ENCODE assay signal across 19 mouse cellular contexts in the genomic region with DNA sequence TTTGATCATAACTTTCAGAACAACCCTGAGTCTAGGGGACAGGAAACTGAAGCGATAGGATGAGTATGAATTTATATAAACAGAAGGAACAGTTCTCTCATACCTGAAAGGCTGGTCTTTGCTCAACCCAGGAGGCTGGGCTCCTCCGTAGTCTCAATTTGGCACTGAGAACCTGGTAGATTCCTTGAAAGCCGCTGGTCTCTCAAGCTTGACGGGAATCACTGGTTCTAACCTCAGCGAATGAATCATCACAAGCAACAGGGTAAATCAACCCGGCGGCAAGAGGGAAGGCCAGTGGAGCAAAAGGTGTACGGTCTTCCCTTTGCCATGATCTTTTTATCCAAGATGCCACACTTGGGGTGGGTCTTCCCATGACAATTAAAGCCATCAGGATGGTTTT. TPM values are rescaled to one million over a fixed set of nuclear protein-coding genes. Genes with fewer than 3 reads are reported as not detected.
DNase-seq lines count a peak whose midpoint lies in the region; ATAC-seq and TF ChIP-seq lines count a peak whose summit lies in the region.
"Had no signal": no experiment of that assay in that cellular context is flagged by ENCODE, and none has a peak within 500 bp of the region (broad histone marks: within the 10 kb centered on the region; RNA-seq: fewer than 3 reads in every experiment).

No protein-coding gene starts in this region.

- H3K36me3 ChIP-seq in kidney, adult 2 months (ENCODE audit: control insufficient read depth, insufficient read depth, low read length) = no peaks in the 10 kb centered on the region
- no peaks in the 10 kb centered on the region for H3K36me3 ChIP-seq in kidney, embryonic 14.5 days (ENCODE audit: control insufficient read depth, insufficient read depth, low read length)
- no peaks in the 10 kb centered on the region for H3K36me3 ChIP-seq in kidney, embryonic 15.5 days
- H3K36me3 ChIP-seq in embryonic facial prominence, embryonic 10.5 days (replicated peaks) = no peaks in the 10 kb centered on the region
- H3K36me3 ChIP-seq in stomach, postnatal 0 days (ENCODE audit: control insufficient read depth, insufficient read depth, low read length) = no peaks in the 10 kb centered on the region
- H3K36me3 ChIP-seq: embryonic facial prominence, embryonic 12.5 days; forebrain, embryonic 12.5 days; heart, embryonic 12.5 days; hindbrain, embryonic 15.5 days had no signal

- 38% methylated on average over 8 of the region's 8 CpGs for WGBS in kidney, adult 2 months
- WGBS in kidney, embryonic 14.5 days = 81% methylated on average over 8 of the region's 8 CpGs
- 61% methylated on average over 8 of the region's 8 CpGs for WGBS in kidney, embryonic 15.5 days
- WGBS in embryonic facial prominence, embryonic 10.5 days = 92% methylated on average over 8 of the region's 8 CpGs
- 87% methylated on average over 8 of the region's 8 CpGs for WGBS in stomach, postnatal 0 days

- no peaks in the 10 kb centered on the region for H3K9me3 ChIP-seq in kidney, embryonic 14.5 days (ENCODE audit: control insufficient read depth, low read length)
- H3K9me3 ChIP-seq in kidney, embryonic 15.5 days (replicated peaks) = no peaks in the 10 kb centered on the region
- no peaks in the 10 kb centered on the region for H3K9me3 ChIP-seq in embryonic facial prominence, embryonic 10.5 days
- H3K9me3 ChIP-seq in stomach, postnatal 0 days (ENCODE audit: control insufficient read depth, low read length) = no peaks in the 10 kb centered on the region
- H3K9me3 ChIP-seq: embryonic facial prominence, embryonic 12.5 days; forebrain, embryonic 12.5 days; heart, embryonic 12.5 days; hindbrain, embryonic 15.5 days had no signal

- H3K4me1 ChIP-seq in kidney, adult 2 months (ENCODE audit: control insufficient read depth, insufficient read depth, low read length) = peaks cover 1% of the 10 kb centered on the region; the same call in 1 of the 2 replicates
- H3K4me1 ChIP-seq in kidney, embryonic 14.5 days (ENCODE audit: control insufficient read depth, insufficient read depth, low read length) = peaks cover 33% of the 10 kb centered on the region
- H3K4me1 ChIP-seq in kidney, embryonic 15.5 days = peaks cover 67% of the 10 kb centered on the region
- peaks cover 77% of the 10 kb centered on the region for H3K4me1 ChIP-seq in embryonic facial prominence, embryonic 10.5 days
- no peaks in the 10 kb centered on the region for H3K4me1 ChIP-seq in stomach, postnatal 0 days (replicated peaks; ENCODE audit: control insufficient read depth, insufficient read depth)

- ATAC-seq in kidney, embryonic 14.5 days (ENCODE audit: low FRiP score, low TSS enrichment) = no peak
- no peak for ATAC-seq in kidney, embryonic 15.5 days (replicated peaks; ENCODE audit: low FRiP score)
- ATAC-seq in stomach, postnatal 0 days (ENCODE audit: low FRiP score, low TSS enrichment) = no peak
- ATAC-seq: forebrain, postnatal 0 days had no signal

- H3K27me3 ChIP-seq in kidney, adult 2 months (replicated peaks; ENCODE audit: control insufficient read depth, insufficient read depth, low read length) = no peaks in the 10 kb centered on the region
- H3K27me3 ChIP-seq in kidney, embryonic 14.5 days (ENCODE audit: control insufficient read depth, insufficient read depth, low read length) = no peaks in the 10 kb centered on the region
- no peaks in the 10 kb centered on the region for H3K27me3 ChIP-seq in kidney, embryonic 15.5 days
- no peaks in the 10 kb centered on the region for H3K27me3 ChIP-seq in embryonic facial prominence, embryonic 10.5 days (replicated peaks; ENCODE audit: low read depth, poor library complexity, severe bottlenecking)
- H3K27me3 ChIP-seq in stomach, postnatal 0 days (ENCODE audit: control insufficient read depth, insufficient read depth, low read length) = no peaks in the 10 kb centered on the region
- H3K27me3 ChIP-seq: embryonic facial prominence, embryonic 12.5 days; forebrain, embryonic 12.5 days; heart, embryonic 12.5 days; hindbrain, embryonic 15.5 days had no signal

- DNase-seq in kidney, adult 2 months = peak; percentile 60
- DNase-seq in kidney, postnatal 25 days = peak; percentile 13 to 46
- DNase-seq in embryonic facial prominence, embryonic 10.5 days (ENCODE audit: low spot score) = no peak
- DNase-seq in stomach, postnatal 0 days (ENCODE audit: low spot score) = no peak
- DNase-seq in left cerebral cortex, adult 11 months (ENCODE audit: low spot score) = no peak
- DNase-seq: adrenal gland, adult 8-10 months; adrenal gland, postnatal 36 days; cerebellum, adult 2 months; cerebellum, postnatal 14 days; embryo, embryonic 11 days; forebrain, postnatal 0 days; gastrocnemius, postnatal 14 days; heart, adult 2 months had no signal

- peak; percentile 54 for TF ChIP-seq EP300 in stomach, postnatal 0 days (optimal IDR thresholded peaks at IDR 0.05)

- TF ChIP-seq CTCF in kidney, adult 2 months (conservative IDR thresholded peaks at IDR 0.05; ENCODE audit: insufficient read depth, insufficient read length, low read depth, low read length) = no peak
- no peak for TF ChIP-seq CTCF in stomach, postnatal 0 days (IDR thresholded peaks at IDR 0.05; ENCODE audit: low read depth)

- no peak for TF ChIP-seq POLR2A in kidney, adult 2 months (IDR thresholded peaks at IDR 0.05; ENCODE audit: low read depth, low read length)

- no peak overlapping the region for H3K9ac ChIP-seq in kidney, embryonic 14.5 days (ENCODE audit: low read depth, low read length)
- H3K9ac ChIP-seq in kidney, embryonic 15.5 days = no peak overlapping the region
- no peak overlapping the region for H3K9ac ChIP-seq in stomach, postnatal 0 days (ENCODE audit: low read length)
- H3K9ac ChIP-seq: embryonic facial prominence, embryonic 12.5 days; forebrain, embryonic 12.5 days; forebrain, postnatal 0 days; heart, embryonic 12.5 days; hindbrain, embryonic 15.5 days had no signal

- no peak overlapping the region for H3K4me3 ChIP-seq in kidney, adult 2 months (ENCODE audit: insufficient read depth, low read depth, low read length)
- no peak overlapping the region for H3K4me3 ChIP-seq in kidney, embryonic 14.5 days (ENCODE audit: low read length)
- no peak overlapping the region for H3K4me3 ChIP-seq in kidney, embryonic 15.5 days (replicated peaks)
- H3K4me3 ChIP-seq in embryonic facial prominence, embryonic 10.5 days = no peak overlapping the region
- H3K4me3 ChIP-seq in stomach, postnatal 0 days (ENCODE audit: low read depth, low read length) = no peak overlapping the region
- H3K4me3 ChIP-seq: embryonic facial prominence, embryonic 12.5 days; forebrain, embryonic 12.5 days; heart, adult 2 months; heart, embryonic 12.5 days; hindbrain, embryonic 15.5 days had no signal

- no peak overlapping the region for H3K4me2 ChIP-seq in kidney, embryonic 14.5 days (replicated peaks; ENCODE audit: low read depth, low read length)
- no peak overlapping the region for H3K4me2 ChIP-seq in kidney, embryonic 15.5 days
- no peak overlapping the region for H3K4me2 ChIP-seq in stomach, postnatal 0 days (replicated peaks; ENCODE audit: low read depth)
- H3K4me2 ChIP-seq: embryonic facial prominence, embryonic 12.5 days; forebrain, embryonic 12.5 days; heart, embryonic 12.5 days; hindbrain, embryonic 15.5 days had no signal

- no peak overlapping the region for H3K27ac ChIP-seq in kidney, adult 2 months (ENCODE audit: insufficient read depth, low read depth, low read length)
- H3K27ac ChIP-seq in kidney, embryonic 14.5 days (ENCODE audit: low read depth, low read length) = no peak overlapping the region
- H3K27ac ChIP-seq in kidney, embryonic 15.5 days = no peak overlapping the region
- peak overlapping the region; percentile 52; the same call in 1 of the 2 replicates for H3K27ac ChIP-seq in embryonic facial prominence, embryonic 10.5 days (replicated peaks)
- no peak overlapping the region for H3K27ac ChIP-seq in stomach, postnatal 0 days (replicated peaks)
- H3K27ac ChIP-seq: heart, adult 2 months; hindbrain, embryonic 15.5 days had no signal

RNA-seq across cellular contexts. Expression of a gene that starts 25.7 kb away (rescaled TPM):
- polyA plus RNA-seq in kidney, adult 2 months (2012; rRNA removed) = 0.25 TPM in 1 of 2 replicates, not detected in the other
- polyA plus RNA-seq in kidney, embryonic 14.5 days (2014; fragmentation: Nextera tagmentation; extraction: Ambion mirVana) = 0.92 and 0.96 TPM in 2 replicates
- polyA plus RNA-seq in kidney, embryonic 15.5 days (2015; fragmentation: Nextera tagmentation; extraction: Ambion mirVana) = 1.0 and 1.7 TPM in 2 replicates
- polyA plus RNA-seq in embryonic facial prominence, embryonic 10.5 days (2016; fragmentation: Nextera tagmentation; extraction: Ambion mirVana) = 4.0 and 5.6 TPM in 2 replicates
- polyA plus RNA-seq in stomach, postnatal 0 days (2015; fragmentation: Nextera tagmentation; extraction: Ambion mirVana) = 4.5 and 4.9 TPM in 2 replicates
- polyA plus RNA-seq: heart, adult 2 months had no signal

RNA-seq across cellular contexts. Expression of a gene that starts 29.5 kb away (rescaled TPM):
- 15.7 and 21.2 TPM in 2 replicates for polyA plus RNA-seq in kidney, adult 2 months (2012; rRNA removed)
- polyA plus RNA-seq in kidney, embryonic 14.5 days (2014; fragmentation: Nextera tagmentation; extraction: Ambion mirVana) = 58.1 and 67.7 TPM in 2 replicates
- polyA plus RNA-seq in kidney, embryonic 15.5 days (2015; fragmentation: Nextera tagmentation; extraction: Ambion mirVana) = 57.3 and 61.0 TPM in 2 replicates
- polyA plus RNA-seq in embryonic facial prominence, embryonic 10.5 days (2016; fragmentation: Nextera tagmentation; extraction: Ambion mirVana) = 70.4 and 78.9 TPM in 2 replicates
- polyA plus RNA-seq in stomach, postnatal 0 days (2015; fragmentation: Nextera tagmentation; extraction: Ambion mirVana) = 59.3 and 62.3 TPM in 2 replicates

RNA-seq across cellular contexts. Expression of a gene that starts 49.3 kb away (rescaled TPM):
- polyA plus RNA-seq in kidney, adult 2 months (2012; rRNA removed) = 6.2 and 7.5 TPM in 2 replicates
- 52.1 and 56.2 TPM in 2 replicates for polyA plus RNA-seq in kidney, embryonic 14.5 days (2014; fragmentation: Nextera tagmentation; extraction: Ambion mirVana)
- 62.3 and 69.4 TPM in 2 replicates for polyA plus RNA-seq in kidney, embryonic 15.5 days (2015; fragmentation: Nextera tagmentation; extraction: Ambion mirVana)
- 39.7 and 40.1 TPM in 2 replicates for polyA plus RNA-seq in embryonic facial prominence, embryonic 10.5 days (2016; fragmentation: Nextera tagmentation; extraction: Ambion mirVana)
- 34.5 and 35.5 TPM in 2 replicates for polyA plus RNA-seq in stomach, postnatal 0 days (2015; fragmentation: Nextera tagmentation; extraction: Ambion mirVana)

RNA-seq across cellular contexts. Expression of a gene that starts 56.6 kb away (rescaled TPM):
- polyA plus RNA-seq in kidney, adult 2 months (2012; rRNA removed) = 8.7 and 9.5 TPM in 2 replicates
- 9.4 and 17.2 TPM in 2 replicates for polyA plus RNA-seq in kidney, embryonic 14.5 days (2014; fragmentation: Nextera tagmentation; extraction: Ambion mirVana)
- 10.6 and 12.2 TPM in 2 replicates for polyA plus RNA-seq in kidney, embryonic 15.5 days (2015; fragmentation: Nextera tagmentation; extraction: Ambion mirVana)
- polyA plus RNA-seq in embryonic facial prominence, embryonic 10.5 days (2016; fragmentation: Nextera tagmentation; extraction: Ambion mirVana) = 14.7 and 15.4 TPM in 2 replicates
- 4.3 and 4.7 TPM in 2 replicates for polyA plus RNA-seq in stomach, postnatal 0 days (2015; fragmentation: Nextera tagmentation; extraction: Ambion mirVana)

Comparison
In these comparisons a context has a peak if more than half of its experiments do, and no peak if none do; other contexts are left out.
1. DNase-seq: peak in kidney, adult 2 months (single experiment) and kidney, postnatal 25 days (2 of 2); none in embryonic facial prominence, embryonic 10.5 days (single experiment), stomach, postnatal 0 days (single experiment) and left cerebral cortex, adult 11 months (single experiment).